Mouse (Mus musculus) monocyte, adult 59 days (primary cell): ENCODE results near the gene Zfp994. TPM values are rescaled to one million over a fixed set of nuclear protein-coding genes. Genes with fewer than 3 reads are reported as not detected.

Experiments used
- total RNA-seq, 2 experiments: library from RNA; stranded (reverse); gene quantifications; one replicate each; pipeline ENCODE4 v1.2.4; 2023

Zfp994 gene
- 1 to 10 TPM; 5.7 to 6.3 TPM for total RNA-seq

DNA sequence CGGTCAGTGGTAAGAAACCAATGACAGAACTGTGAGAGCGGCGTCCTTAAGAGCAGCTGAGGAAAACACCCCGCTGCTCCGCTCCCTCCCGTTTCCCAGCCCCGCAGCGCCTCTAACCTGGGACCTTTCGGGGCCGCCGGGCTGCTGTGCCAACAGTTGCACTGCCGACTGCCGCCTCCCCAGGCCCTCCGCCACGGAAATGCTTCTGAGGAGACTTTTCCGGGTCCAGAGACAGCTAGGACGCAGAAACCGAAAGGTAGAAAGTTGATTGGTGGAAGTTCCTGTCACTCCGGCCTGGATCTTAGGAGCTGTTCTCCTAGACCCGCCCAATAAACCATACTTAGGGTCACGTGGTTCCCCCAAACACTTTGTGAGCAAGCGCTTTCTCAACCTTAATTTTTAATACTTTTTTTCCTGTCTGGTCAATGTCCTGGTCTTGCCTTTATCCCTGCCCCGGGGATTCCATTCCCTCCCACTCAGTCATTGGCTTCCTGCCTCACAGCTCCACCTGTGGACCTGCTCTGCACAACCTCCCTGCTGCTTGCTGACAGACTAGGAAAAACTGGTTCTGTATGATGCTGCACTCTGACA is at the start of gene Zfp994:
Zfp994 (minus strand) TSS at position 195 of the 591 bp plus-strand sequence.

DNA sequence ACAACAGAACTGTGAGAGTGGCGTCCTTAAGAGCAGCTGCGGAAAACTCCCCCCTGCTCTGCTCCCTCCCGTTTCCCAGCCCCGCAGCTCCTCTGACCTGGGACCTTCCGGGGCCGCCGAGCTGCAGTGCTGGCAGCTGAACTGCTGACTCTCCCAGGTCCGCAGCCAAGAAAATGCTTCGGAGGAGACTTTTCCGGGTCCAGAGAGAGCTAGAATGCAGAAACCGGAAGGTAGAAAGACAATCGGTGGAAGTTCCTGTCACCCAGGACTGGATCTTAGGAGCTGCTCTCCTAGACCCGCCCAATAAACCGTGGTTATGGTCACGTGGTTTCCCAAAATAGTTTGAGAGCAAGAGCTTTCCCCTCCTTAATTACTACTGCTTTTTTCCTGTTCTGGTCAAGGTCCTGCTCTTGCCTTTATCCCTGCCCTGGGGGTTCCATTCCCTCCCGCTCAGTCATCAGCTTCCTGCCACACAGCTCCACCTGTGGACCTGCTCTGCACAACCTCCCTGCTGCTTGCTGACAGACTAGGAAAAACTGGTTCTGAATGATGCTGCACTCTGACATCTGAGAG is 59.6 kb downstream of the Zfp994 start, which contains the start of gene Zfp947:
Zfp947 (minus strand) TSS at position 469 of the 573 bp plus-strand sequence.

Other genes with a start within 250 kb of the Zfp994 start
- gene Zfp947, start 59.4 kb downstream of the Zfp994 start, total RNA-seq: under 1 TPM; 0.36 to 0.60 TPM
- 10 to 100 TPM; 15.0 to 15.5 TPM for gene CT030661.1, start 89.2 kb upstream of the Zfp994 start, total RNA-seq
- 10 to 100 TPM; 10.7 to 11.0 TPM for gene Zfp944, start 135.8 kb upstream of the Zfp994 start, total RNA-seq
- 10 to 100 TPM in 1 of 2 experiments, 1 to 10 TPM in 1; 9.0 to 11.6 TPM for gene Zfp758, start 135.8 kb upstream of the Zfp994 start, total RNA-seq
- gene Zfp946, start 198.6 kb upstream of the Zfp994 start, total RNA-seq: 1 to 10 TPM; 3.7 to 5.2 TPM